Mouse (Mus musculus) T-helper 17 cell (primary cell): ENCODE results near the gene Slc4a8.

Experiments used
- in situ Hi-C, 2 experiments: fragments of 300-600 bp; cut with MboI, MseI; formaldehyde crosslinking; loops; 1 replicate in 1 of 2; 2 replicates in 1 of 2; pipeline ENCODE4 v1.15.1; 2025; ENCODE audit warnings: high pct_unique_total_duplicates in 2 of 2

The Slc4a8 gene

DNA sequence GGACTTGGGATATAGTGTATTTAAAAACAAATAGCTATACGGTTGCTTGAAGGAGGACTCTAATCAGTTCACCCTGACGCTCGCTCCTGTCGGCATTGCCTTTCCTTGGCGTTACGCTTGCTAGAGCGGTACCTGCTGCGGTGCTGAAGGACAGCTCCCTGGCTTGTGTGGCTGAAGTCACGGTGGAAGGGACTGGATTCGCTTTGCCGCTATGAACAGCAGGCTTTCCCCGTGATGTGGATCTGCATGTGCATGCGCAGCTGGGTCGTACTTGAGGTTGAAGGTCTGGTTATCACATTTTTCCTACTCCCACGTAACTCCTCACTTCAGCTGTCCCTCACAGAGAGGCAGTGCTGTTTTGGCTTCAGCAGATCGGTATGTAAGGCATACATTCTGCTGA lies 111.6 kb downstream of the Slc4a8 start:
- in situ Hi-C loops, result loop anchor here in 1 of 2 experiments (25.0 kb wide), 1 partner anchor 1186 kb away; no protein-coding TSS in a partner anchor
